ENCODE assay signal across 8 mouse cellular contexts in the genomic region with DNA sequence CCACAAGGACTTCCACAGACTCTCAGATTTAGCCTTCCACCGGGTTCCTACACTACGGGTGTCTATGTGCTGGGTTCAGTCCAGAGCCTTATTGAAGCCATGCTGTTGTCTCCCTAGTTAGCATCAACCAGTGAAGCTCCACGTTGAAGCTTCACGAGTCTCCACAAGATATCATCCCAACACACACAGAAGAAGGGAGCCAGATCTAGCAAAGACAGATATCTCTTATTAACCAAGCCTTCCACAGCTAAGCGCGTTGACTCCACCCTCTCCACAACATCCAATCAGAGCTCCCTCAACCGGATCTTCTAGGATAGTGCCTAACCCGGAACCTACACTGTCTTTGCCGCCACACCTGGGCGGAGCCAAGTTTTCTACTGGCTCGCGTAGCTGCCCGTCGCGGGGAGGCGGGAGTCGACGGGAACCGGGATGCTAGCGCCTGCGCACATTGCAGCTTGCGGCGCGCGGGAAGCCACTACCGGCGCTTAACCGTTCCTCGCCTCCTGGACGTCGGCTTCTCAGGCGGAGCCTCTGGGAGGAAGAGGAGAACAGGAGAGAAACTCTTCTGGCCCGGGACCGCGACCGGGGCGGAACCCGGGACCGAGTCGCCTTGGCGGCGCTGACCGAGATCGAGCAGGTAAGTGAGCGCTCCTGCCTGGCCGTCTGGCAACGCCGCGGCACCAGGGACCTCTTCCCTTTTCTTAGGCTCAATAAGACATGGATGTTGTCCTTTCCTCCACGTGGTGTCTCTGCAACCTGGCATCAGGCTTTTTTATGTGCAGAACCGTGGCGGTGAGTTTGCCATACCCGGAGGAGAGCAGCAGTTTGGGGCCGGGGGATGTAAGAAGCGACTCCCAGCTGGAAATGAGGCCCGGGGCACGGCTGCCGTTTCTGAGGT. TPM values are rescaled to one million over a fixed set of nuclear protein-coding genes. Genes with fewer than 3 reads are reported as not detected.
DNase-seq lines count a peak whose midpoint lies in the region; ATAC-seq lines count a peak whose summit lies in the region.

TSS of gene Nxt1 (plus strand) at position 403 of the 898 bp plus-strand sequence.

- intact Hi-C loops in heart, postnatal 14 days (cut with DNase I), result loop anchor here (10.0 kb wide), 1 partner anchor 192 kb away; the partner anchor contains the start of gene 9230104L09Rik

- H3K4me1 ChIP-seq in forebrain, embryonic 14.5 days (ENCODE audit: control insufficient read depth, insufficient read depth, low read length), result peaks cover 5% of the 10 kb centered on the region
- peaks cover 29% of the 10 kb centered on the region for H3K4me1 ChIP-seq in neural tube, embryonic 15.5 days

- ATAC-seq in forebrain, embryonic 14.5 days, result peak; percentile 100
- peak; percentile 100 for ATAC-seq in neural tube, embryonic 15.5 days (ENCODE audit: low FRiP score)

- H3K27ac ChIP-seq in forebrain, embryonic 14.5 days (ENCODE audit: low read depth, low read length), result peak within 1 kb of the TSS; percentile 71
- peak within 1 kb of the TSS; percentile 83 for H3K27ac ChIP-seq in neural tube, embryonic 15.5 days (replicated peaks)

- under 1% methylated on average over 58 of the region's 58 CpGs for WGBS in forebrain, embryonic 14.5 days
- 1% methylated on average over 58 of the region's 58 CpGs for WGBS in neural tube, embryonic 15.5 days

- peaks cover 23% of the 10 kb centered on the region for H3K36me3 ChIP-seq in forebrain, embryonic 14.5 days (ENCODE audit: control insufficient read depth, insufficient read depth, low read length)
- peaks cover 21% of the 10 kb centered on the region for H3K36me3 ChIP-seq in neural tube, embryonic 15.5 days

- no peaks in the 10 kb centered on the region for H3K27me3 ChIP-seq in forebrain, embryonic 14.5 days (replicated peaks; ENCODE audit: control insufficient read depth, insufficient read depth, low read length)
- no peaks in the 10 kb centered on the region for H3K27me3 ChIP-seq in neural tube, embryonic 15.5 days (replicated peaks)

- peak within 1 kb of the TSS; percentile 66 for H3K4me3 ChIP-seq in forebrain, embryonic 14.5 days (ENCODE audit: low read depth, low read length)
- H3K4me3 ChIP-seq in neural tube, embryonic 15.5 days (replicated peaks), result peak within 1 kb of the TSS; percentile 74

- DNase-seq in ES-CJ7 (ENCODE audit: low read depth, low spot score), result peak; percentile 97
- DNase-seq in cerebellum, adult 11 months, result peak; percentile 99
- peak; percentile 99 for DNase-seq in forebrain, embryonic 14.5 days (ENCODE audit: low spot score)
- DNase-seq in heart, postnatal 14 days, result peak; percentile 100
- DNase-seq in layer of hippocampus, adult 11-12 months (ENCODE audit: low spot score), result peak; percentile 98
- DNase-seq in lung, adult 18-20 months, result peak; percentile 99
- peak; percentile 98 for DNase-seq in testis, postnatal 14 days (ENCODE audit: low spot score)

- peak within 1 kb of the TSS; percentile 84 for H3K4me2 ChIP-seq in forebrain, embryonic 14.5 days (ENCODE audit: low read length)
- peak within 1 kb of the TSS; percentile 72 for H3K4me2 ChIP-seq in neural tube, embryonic 15.5 days

- H3K9me3 ChIP-seq in forebrain, embryonic 14.5 days (replicated peaks; ENCODE audit: control insufficient read depth, low read length), result no peaks in the 10 kb centered on the region
- H3K9me3 ChIP-seq in neural tube, embryonic 15.5 days (replicated peaks), result no peaks in the 10 kb centered on the region

- H3K9ac ChIP-seq in forebrain, embryonic 14.5 days (ENCODE audit: low read length), result peak within 1 kb of the TSS; percentile 87
- H3K9ac ChIP-seq in neural tube, embryonic 15.5 days (replicated peaks), result peak within 1 kb of the TSS; percentile 72

RNA-seq across cellular contexts. Expression of gene Nxt1, which starts in this region (rescaled TPM):
- polyA plus RNA-seq in forebrain, embryonic 14.5 days (2014; fragmentation: Nextera tagmentation; extraction: Ambion mirVana), result 79.0 and 95.2 TPM in 2 replicates
- 1 to 10 TPM; 6.5 to 7.7 TPM for total RNA-seq in heart, postnatal 14 days (2021)
- polyA plus RNA-seq in neural tube, embryonic 15.5 days (2015; fragmentation: Nextera tagmentation; extraction: Ambion mirVana), result 40.2 and 54.3 TPM in 2 replicates

Comparison
In these comparisons a context has a peak if more than half of its experiments do, and no peak if none do; other contexts are left out.
1. Peak in every context shown above with its lines: DNase-seq, ATAC-seq, H3K4me3 ChIP-seq and H3K27ac ChIP-seq.